Mouse (Mus musculus): ENCODE measurements around the gene Fkbp15. TPM values are rescaled to one million over a fixed set of nuclear protein-coding genes. Genes with fewer than 3 reads are reported as not detected.
"Not testable (repeated sequence)": the region's sequence is repeated elsewhere in the genome, so short reads cannot be mapped to it uniquely, and the experiment has no call there.

The Fkbp15 gene
- polyA plus RNA-seq, 1 experiment from 2014 or later = 18.2 TPM

DNA sequence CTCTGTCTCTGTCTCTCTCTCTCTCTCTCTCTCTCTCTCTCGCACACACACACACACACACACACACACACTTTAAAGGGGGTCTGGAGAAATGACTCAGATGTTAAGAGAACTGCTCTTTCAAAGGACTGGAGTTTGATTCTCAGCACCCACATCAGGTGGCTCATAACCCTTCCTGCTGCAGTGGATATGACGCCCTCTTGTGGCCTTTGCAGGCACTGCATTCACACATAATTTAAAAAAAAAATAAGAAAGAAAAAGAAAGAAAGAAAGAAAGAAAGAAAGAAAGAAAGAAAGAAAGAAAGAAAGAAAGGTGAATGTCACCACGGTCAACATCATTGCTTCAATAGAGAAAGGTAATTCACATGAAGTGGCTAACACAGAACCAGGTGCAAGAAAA is 83.1 kb downstream of the Fkbp15 start:
- peaks cover 22% of the 10 kb centered on the region for H3K4me1 ChIP-seq (replicated peaks)
- H3K4me3 ChIP-seq = no peak overlapping the region
- H3K9ac ChIP-seq = no peak overlapping the region
- H3K27me3 ChIP-seq (replicated peaks) = no peaks in the 10 kb centered on the region
- H3K9me3 ChIP-seq (replicated peaks) = no peaks in the 10 kb centered on the region; the same call in 1 of the 2 replicates
- ATAC-seq (ENCODE audit: insufficient number of reproducible peaks, low FRiP score) = no peak
- H3K4me2 ChIP-seq = no peak overlapping the region
- no peaks in the 10 kb centered on the region for H3K36me3 ChIP-seq
- no peak overlapping the region for H3K27ac ChIP-seq (ENCODE audit: poor library complexity, severe bottlenecking)
- WGBS = 65% methylated on average over 3 of the region's 3 CpGs

DNA sequence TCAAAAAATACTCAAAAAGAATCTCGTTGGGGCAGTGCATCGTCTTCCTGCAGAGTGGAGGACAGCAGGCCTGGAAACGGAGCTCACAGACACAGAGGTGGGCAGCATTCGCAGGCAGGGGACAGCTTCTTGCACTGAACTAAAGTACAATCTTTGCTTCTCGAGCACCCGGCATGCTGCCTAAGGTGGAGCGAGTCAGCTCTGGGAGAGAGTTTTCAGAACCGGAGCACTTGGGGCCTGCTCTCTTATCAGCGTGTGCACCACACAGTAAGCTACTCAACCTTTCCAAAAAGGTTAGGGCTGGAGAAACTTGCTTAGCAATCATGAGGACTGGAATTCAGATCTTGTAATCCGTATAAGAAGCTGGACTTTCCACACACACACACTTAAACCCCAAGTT is 83.7 kb downstream of the Fkbp15 start:
- Histone ChIP-seq H3K4me3 (no peak overlapping the region), H3K4me1 (replicated peaks) (peaks cover 22% of the 10 kb centered on the region), H3K4me2 (no peak overlapping the region), H3K27ac (ENCODE audit: poor library complexity, severe bottlenecking) (no peak overlapping the region), H3K36me3 (no peaks in the 10 kb centered on the region), H3K9ac (no peak overlapping the region), H3K27me3 (replicated peaks) (no peaks in the 10 kb centered on the region), H3K9me3 (replicated peaks) (no peaks in the 10 kb centered on the region; the same call in 1 of the 2 replicates)
- 51% methylated on average over 10 of the region's 10 CpGs for WGBS
- ATAC-seq (ENCODE audit: insufficient number of reproducible peaks, low FRiP score) = no peak

DNA sequence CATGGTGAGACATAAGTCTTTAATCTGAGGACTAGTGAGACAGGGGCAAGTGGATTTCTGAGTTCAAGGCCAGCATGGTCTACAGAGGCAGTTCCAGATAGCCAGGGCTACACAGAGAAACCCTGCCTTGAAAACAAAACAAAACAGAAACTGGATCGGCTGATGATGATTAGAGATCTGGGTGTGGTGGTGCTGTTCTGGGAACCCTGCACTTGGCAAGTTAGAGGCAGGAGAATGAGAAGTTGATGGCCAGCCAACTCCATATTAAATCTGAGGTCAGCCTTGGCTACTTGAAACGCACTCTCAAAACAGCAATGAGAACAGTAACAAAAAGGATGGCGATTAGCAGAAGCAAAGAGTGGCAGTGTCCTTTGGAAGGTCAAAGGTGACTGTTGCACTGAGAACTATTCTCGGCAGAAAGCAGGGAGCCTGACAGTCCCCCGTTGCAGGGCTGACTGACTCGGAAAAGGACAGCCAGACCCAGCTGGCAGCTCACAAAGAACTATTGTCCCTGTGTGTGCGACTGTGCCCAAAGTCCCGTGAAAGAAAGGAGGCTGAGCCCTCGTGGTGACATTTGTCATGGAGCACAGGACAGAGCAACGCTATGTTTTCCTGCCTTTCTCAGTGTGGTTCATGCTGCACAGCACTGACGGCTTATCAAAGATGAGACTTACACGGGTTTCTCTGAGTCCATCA is 85.4 kb downstream of the Fkbp15 start:
- no peak overlapping the region for H3K4me3 ChIP-seq
- ATAC-seq (ENCODE audit: insufficient number of reproducible peaks, low FRiP score) = no peak

DNA sequence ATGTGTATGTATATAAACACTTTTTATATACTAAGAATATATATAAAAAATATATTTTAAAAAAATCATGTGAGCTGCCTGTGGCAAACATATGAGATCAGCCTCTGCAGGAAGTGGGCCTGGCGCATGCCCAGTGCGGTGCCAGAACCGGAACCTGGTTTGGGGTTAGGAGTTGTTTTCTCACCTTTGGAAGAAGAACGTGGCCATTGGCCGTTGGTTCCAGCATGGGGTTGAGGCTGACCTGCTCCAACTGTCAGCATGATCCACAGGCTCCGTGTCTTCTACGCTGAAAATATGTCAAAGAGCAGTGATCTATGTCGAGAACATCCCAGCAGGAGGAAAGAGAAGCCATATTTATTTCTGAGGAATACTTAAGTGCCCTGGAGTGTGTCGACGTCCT is 86.4 kb downstream of the Fkbp15 start:
- Histone ChIP-seq H3K4me3 (no peak overlapping the region), H3K36me3 (no peaks in the 10 kb centered on the region), H3K9ac (no peak overlapping the region), H3K27me3 (replicated peaks) (no peaks in the 10 kb centered on the region), H3K4me2 (no peak overlapping the region), H3K9me3 (replicated peaks) (no peaks in the 10 kb centered on the region; the same call in 1 of the 2 replicates), H3K4me1 (replicated peaks) (peaks cover 17% of the 10 kb centered on the region), H3K27ac (ENCODE audit: poor library complexity, severe bottlenecking) (no peak overlapping the region)
- ATAC-seq (ENCODE audit: insufficient number of reproducible peaks, low FRiP score) = no peak
- 89% methylated on average over 10 of the region's 10 CpGs for WGBS

More for the DNA sequence above, 85.4 kb downstream of the Fkbp15 start:
- no peak overlapping the region for H3K27ac ChIP-seq (ENCODE audit: poor library complexity, severe bottlenecking)
- no peaks in the 10 kb centered on the region for H3K27me3 ChIP-seq (replicated peaks)
- H3K4me2 ChIP-seq = no peak overlapping the region; the same call in 1 of the 2 replicates
- WGBS = 29% methylated on average over 12 of the region's 12 CpGs
- no peak overlapping the region for H3K9ac ChIP-seq
- no peaks in the 10 kb centered on the region for H3K36me3 ChIP-seq
- no peaks in the 10 kb centered on the region; the same call in 1 of the 2 replicates for H3K9me3 ChIP-seq (replicated peaks)
- peaks cover 17% of the 10 kb centered on the region for H3K4me1 ChIP-seq (replicated peaks)

DNA sequence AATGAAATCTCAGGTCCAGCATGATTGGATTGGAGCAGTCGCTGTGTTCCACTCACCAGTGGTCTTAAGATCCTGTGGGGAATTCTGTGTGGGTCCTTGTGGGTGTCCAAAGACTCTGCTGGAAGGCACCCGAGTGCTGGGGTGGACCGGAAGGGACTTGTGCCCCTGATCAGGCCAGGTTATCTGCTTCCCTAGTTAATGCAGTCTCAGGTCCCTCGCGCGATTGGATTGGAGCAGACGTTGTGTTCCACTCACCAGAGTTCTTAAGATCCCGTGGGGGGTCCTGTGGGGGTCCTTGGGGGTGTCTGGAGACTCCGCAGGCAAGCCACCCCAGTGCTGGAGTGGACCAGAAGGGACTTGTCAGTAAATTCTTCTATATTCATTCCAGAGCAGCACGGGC is 87.7 kb downstream of the Fkbp15 start:
- H3K36me3 ChIP-seq = no peaks in the 10 kb centered on the region
- H3K9ac ChIP-seq = no peak overlapping the region
- WGBS = 82% methylated on average over 10 of the region's 10 CpGs
- peaks cover 17% of the 10 kb centered on the region for H3K4me1 ChIP-seq (replicated peaks)
- H3K4me2 ChIP-seq = no peak overlapping the region
- H3K9me3 ChIP-seq (replicated peaks) = no peaks in the 10 kb centered on the region; the same call in 1 of the 2 replicates
- no peaks in the 10 kb centered on the region for H3K27me3 ChIP-seq (replicated peaks)
- H3K4me3 ChIP-seq = no peak overlapping the region
- no peak overlapping the region for H3K27ac ChIP-seq (ENCODE audit: poor library complexity, severe bottlenecking)
- no peak for ATAC-seq (ENCODE audit: insufficient number of reproducible peaks, low FRiP score)

DNA sequence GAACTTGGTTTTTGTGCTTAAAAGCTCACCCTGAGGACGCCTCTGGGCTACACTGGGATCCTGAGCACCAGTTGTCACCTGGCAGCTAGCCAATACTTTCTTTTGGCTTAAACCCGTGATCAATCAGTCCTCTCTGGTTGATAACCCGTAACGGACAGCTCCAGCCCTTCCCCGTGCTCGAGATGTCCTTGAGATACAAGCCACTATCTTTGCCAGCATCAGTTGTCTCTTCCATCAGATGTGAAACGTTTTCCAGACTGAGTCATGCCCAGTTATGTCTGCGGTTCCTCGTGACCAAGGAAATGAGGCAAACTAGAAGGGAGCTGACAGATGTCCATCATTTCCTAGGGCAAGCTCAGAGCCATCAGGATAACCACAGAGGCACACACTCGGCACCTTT is 93.2 kb downstream of the Fkbp15 start:
- Histone ChIP-seq H3K9ac (no peak overlapping the region), H3K4me3 (no peak overlapping the region), H3K4me1 (replicated peaks) (peaks cover 6% of the 10 kb centered on the region), H3K27me3 (replicated peaks) (no peaks in the 10 kb centered on the region), H3K4me2 (no peak overlapping the region), H3K36me3 (no peaks in the 10 kb centered on the region), H3K9me3 (replicated peaks) (no peaks in the 10 kb centered on the region), H3K27ac (ENCODE audit: poor library complexity, severe bottlenecking) (no peak overlapping the region)
- no peak for ATAC-seq (ENCODE audit: insufficient number of reproducible peaks, low FRiP score)
- 69% methylated on average over 10 of the region's 10 CpGs for WGBS

DNA sequence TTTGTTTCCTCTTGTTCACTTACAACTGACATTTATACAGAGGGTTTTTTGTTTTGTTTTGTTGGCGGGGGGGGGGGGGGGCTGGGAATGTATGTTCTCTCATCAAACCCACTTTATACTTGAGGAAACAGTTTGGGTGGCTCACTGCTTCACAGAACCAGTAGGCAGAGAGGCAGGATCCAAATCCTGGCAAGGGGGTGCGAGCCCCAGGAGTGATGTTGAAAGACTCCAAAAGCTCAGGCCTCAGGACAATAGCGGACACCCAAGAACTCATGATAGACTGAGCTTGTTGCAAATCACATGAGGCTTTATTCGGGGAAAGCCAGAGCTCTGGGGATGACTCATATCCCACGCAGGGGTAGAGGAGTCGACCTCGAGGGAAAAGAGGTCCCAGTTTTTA is 94.3 kb downstream of the Fkbp15 start:
- not testable (repeated sequence) for H3K9me3 ChIP-seq (replicated peaks); H3K4me3 ChIP-seq; H3K4me1 ChIP-seq (replicated peaks); H3K9ac ChIP-seq; H3K4me2 ChIP-seq; H3K27ac ChIP-seq (ENCODE audit: poor library complexity, severe bottlenecking); H3K27me3 ChIP-seq (replicated peaks); H3K36me3 ChIP-seq; ATAC-seq (ENCODE audit: insufficient number of reproducible peaks, low FRiP score)
- WGBS = 65% methylated on average over 7 of the region's 7 CpGs

DNA sequence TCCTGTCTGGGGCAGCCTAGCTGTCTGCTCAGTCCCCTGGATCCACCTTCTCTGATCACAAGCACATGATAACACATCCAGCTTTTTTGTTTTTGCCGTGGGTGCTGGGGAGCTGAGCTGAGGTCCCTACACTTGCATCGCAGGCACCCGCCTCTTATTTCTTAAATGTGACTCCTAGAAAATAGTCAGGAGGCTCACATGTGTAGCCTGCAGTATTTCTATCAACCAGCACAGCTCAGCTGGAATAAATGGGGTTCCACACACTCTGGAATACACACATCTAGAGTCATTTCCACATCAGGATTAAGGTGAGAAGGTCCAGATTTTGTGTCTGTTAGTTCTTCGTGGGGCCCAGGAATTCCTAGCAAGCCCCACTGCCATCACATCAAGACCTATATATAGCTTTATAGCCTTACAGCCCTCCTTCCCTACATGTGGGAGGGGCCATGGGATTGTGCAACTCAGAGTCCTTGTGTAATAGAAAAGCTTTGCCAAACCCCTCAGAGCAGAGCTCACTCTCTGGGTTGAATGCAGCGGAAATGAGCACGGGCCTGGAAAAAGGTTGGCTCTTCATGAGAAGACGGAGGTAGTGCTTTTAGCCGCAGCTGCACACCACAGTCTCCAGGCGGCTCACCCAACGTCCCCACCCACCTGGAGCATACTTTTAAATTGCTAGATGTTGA is 95.1 kb downstream of the Fkbp15 start:
- no peaks in the 10 kb centered on the region for H3K9me3 ChIP-seq (replicated peaks)
- no peak overlapping the region for H3K4me3 ChIP-seq
- no peak overlapping the region for H3K27ac ChIP-seq (ENCODE audit: poor library complexity, severe bottlenecking)
- H3K36me3 ChIP-seq = no peaks in the 10 kb centered on the region
- H3K4me1 ChIP-seq (replicated peaks) = peaks cover 6% of the 10 kb centered on the region
- peak; percentile 39; the same call in 1 of the 2 replicates for ATAC-seq (ENCODE audit: insufficient number of reproducible peaks, low FRiP score)
- WGBS = 72% methylated on average over 10 of the region's 10 CpGs
- no peaks in the 10 kb centered on the region for H3K27me3 ChIP-seq (replicated peaks)
- H3K4me2 ChIP-seq = no peak overlapping the region
- H3K9ac ChIP-seq = no peak overlapping the region

DNA sequence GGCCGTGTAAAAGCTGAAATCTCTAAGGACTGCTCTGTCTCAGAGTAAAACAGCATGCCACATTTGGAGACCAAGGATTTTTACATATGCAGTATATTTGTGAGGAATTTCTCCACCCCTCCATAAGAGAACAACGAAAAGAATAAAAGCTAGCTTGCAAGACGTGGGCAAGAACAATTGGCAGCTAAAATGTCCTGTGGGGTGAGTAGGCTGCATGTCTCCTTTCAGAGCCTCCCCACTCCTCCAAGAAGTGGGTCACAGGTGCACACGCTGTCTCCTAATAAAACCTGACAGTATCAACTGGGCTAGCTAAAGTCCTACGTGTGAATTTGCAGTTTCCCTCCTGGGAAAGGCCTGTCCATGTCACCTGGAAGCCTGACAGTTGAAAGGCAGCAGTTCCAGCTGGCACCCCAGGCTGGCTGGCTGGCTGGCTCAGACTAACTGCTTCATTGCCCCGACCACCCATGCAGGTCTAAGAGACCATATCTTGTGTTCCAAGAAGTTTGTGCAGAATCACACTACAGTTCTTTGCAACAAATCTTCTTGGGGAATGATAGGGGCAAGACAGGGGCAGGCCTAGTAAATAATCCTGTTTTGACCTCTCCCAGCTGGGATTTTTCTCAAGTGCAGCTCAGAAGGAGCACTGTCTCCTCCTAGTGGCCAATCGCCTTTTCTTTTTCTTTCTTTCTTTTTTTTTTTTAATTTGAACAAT is 97.1 kb downstream of the Fkbp15 start:
- no peak overlapping the region for H3K4me2 ChIP-seq
- H3K36me3 ChIP-seq = no peaks in the 10 kb centered on the region
- WGBS = 42% methylated on average over 7 of the region's 7 CpGs
- H3K4me1 ChIP-seq (replicated peaks) = peaks cover 6% of the 10 kb centered on the region
- H3K4me3 ChIP-seq = no peak overlapping the region
- no peaks in the 10 kb centered on the region for H3K9me3 ChIP-seq (replicated peaks)
- H3K27me3 ChIP-seq (replicated peaks) = no peaks in the 10 kb centered on the region
- no peak overlapping the region for H3K27ac ChIP-seq (ENCODE audit: poor library complexity, severe bottlenecking)
- no peak for ATAC-seq (ENCODE audit: insufficient number of reproducible peaks, low FRiP score)
- H3K9ac ChIP-seq = no peak overlapping the region

DNA sequence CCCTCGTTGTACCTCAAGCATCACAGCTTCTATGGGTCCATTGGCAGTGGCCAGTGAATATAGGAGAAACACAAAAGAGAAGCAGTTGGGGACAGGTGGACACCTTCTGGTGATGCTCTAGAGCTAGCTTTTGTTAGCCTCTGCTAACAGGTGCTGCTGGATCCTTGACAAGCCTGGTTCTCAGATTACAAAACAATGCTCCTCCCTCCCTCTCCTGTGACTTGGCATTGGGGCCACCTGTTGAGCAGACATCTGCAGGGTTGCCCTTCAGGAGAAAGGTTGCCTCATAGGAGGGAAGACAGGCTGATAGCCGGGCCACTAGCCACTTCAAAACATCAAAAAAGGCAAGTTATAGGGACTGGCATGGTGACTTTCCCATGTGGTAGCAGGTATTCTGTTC is 98.1 kb downstream of the Fkbp15 start, which contains the start of gene Slc31a2:
Gene Slc31a2 (plus strand): TSS at position 287 of the 400 bp plus-strand sequence.
- Histone ChIP-seq H3K36me3 (no peaks in the 10 kb centered on the region), H3K9me3 (replicated peaks) (no peaks in the 10 kb centered on the region), H3K27ac (ENCODE audit: poor library complexity, severe bottlenecking) (no peak within 1 kb of the TSS), H3K27me3 (replicated peaks) (no peaks in the 10 kb centered on the region), H3K4me1 (replicated peaks) (peaks cover 6% of the 10 kb centered on the region), H3K9ac (no peak within 1 kb of the TSS), H3K4me2 (no peak within 1 kb of the TSS), H3K4me3 (no peak within 1 kb of the TSS)
- ATAC-seq (ENCODE audit: insufficient number of reproducible peaks, low FRiP score) = no peak
- WGBS = 34% methylated on average over 2 of the region's 2 CpGs

DNA sequence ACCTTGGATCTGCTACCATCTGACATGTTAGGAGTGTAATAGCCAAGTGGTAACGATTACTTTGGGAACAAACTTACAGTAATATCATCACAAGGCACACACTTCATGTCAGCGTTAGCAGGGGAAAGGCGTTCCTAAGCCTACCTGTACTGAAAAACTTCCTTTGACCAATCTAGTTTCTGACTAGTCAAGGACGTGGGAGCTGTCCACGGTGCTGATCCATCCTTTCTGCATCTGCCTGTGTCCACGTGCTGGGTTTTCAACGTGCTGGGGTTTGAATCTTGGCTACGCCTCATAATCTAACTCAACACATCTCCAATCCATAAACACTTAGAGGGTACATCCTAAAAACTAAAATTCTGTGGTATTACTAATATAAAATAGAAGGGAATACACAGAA is 103.4 kb downstream of the Fkbp15 start:
- Histone ChIP-seq H3K4me2 (no peak overlapping the region), H3K27ac (ENCODE audit: poor library complexity, severe bottlenecking) (no peak overlapping the region), H3K27me3 (replicated peaks) (no peaks in the 10 kb centered on the region), H3K4me3 (no peak overlapping the region), H3K4me1 (replicated peaks) (no peaks in the 10 kb centered on the region), H3K9ac (no peak overlapping the region), H3K36me3 (no peaks in the 10 kb centered on the region), H3K9me3 (replicated peaks) (no peaks in the 10 kb centered on the region)
- 25% methylated on average over 8 of the region's 8 CpGs for WGBS
- no peak for ATAC-seq (ENCODE audit: insufficient number of reproducible peaks, low FRiP score)
